In the genomic region with DNA sequence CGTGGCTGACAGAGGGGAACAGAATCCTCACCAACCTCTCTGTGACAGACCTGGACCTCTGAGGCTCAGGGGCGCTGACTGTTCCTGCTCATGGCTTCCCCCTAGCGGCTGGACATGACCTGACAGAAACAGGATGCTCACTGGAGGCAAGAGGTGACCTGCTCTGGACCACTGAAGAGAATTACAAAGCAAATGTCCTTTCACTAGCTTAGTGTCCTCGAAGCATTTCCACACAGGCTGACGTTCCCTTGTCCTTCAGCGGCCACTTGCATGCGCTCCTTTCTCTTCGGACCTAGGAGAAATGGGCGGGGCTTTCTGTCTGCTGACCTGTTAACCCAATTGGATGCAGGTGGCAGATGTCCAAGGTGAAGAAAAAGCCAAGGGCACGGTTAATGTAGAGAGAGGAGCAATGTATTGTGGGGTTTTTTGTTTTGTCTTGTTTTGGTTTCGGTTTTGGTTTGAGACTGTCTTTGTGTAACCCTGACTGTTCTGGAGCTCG, we compare ENCODE assay signal across 8 mouse cellular contexts. TPM values are rescaled to one million over a fixed set of nuclear protein-coding genes. Genes with fewer than 3 reads are reported as not detected.
DNase-seq lines count a peak whose midpoint lies in the region; ATAC-seq and TF ChIP-seq lines count a peak whose summit lies in the region.

No protein-coding gene starts in this region.

- peak; percentile 84 to 92 for DNase-seq in heart, adult 18-20 months
- peak; percentile 57 for DNase-seq in gastrocnemius, postnatal 25 days
- DNase-seq in limb, embryonic 10.5 days (ENCODE audit: low spot score) = peak; percentile 86
- peak; percentile 78 for DNase-seq in midbrain, embryonic 14.5 days
- DNase-seq in spleen, adult 18-20 months = peak; percentile 42 to 80

- H3K36me3 ChIP-seq in heart, embryonic 11.5 days (ENCODE audit: control insufficient read depth, insufficient read depth, low read length) = no peaks in the 10 kb centered on the region
- H3K36me3 ChIP-seq in intestine, postnatal 0 days (ENCODE audit: control insufficient read depth, insufficient read depth) = no peaks in the 10 kb centered on the region
- no peaks in the 10 kb centered on the region for H3K36me3 ChIP-seq in limb, embryonic 10.5 days
- no peaks in the 10 kb centered on the region for H3K36me3 ChIP-seq in midbrain, embryonic 14.5 days (ENCODE audit: control insufficient read depth, insufficient read depth, low read length)

- peak; percentile 97 for TF ChIP-seq CTCF in intestine, postnatal 0 days (IDR thresholded peaks at IDR 0.05; ENCODE audit: low read depth)

- no peak overlapping the region for H3K9ac ChIP-seq in heart, embryonic 11.5 days (ENCODE audit: low read depth, low read length)
- H3K9ac ChIP-seq in intestine, postnatal 0 days (ENCODE audit: low read depth, low read length) = no peak overlapping the region
- H3K9ac ChIP-seq in midbrain, embryonic 14.5 days (replicated peaks; ENCODE audit: low read length) = no peak overlapping the region

- no peak for ATAC-seq in heart, embryonic 11.5 days (replicated peaks; ENCODE audit: insufficient number of reproducible peaks, low FRiP score, low TSS enrichment)
- ATAC-seq in common myeloid progenitor, adult 5-6 weeks (replicated peaks; ENCODE audit: low read depth, poor library complexity, severe bottlenecking) = peak; percentile 94
- peak; percentile 58 for ATAC-seq in intestine, postnatal 0 days
- no peak for ATAC-seq in midbrain, embryonic 14.5 days (ENCODE audit: low FRiP score, low TSS enrichment)

- H3K9me3 ChIP-seq in heart, embryonic 11.5 days (replicated peaks; ENCODE audit: control insufficient read depth, low read length) = no peaks in the 10 kb centered on the region
- no peaks in the 10 kb centered on the region for H3K9me3 ChIP-seq in intestine, postnatal 0 days (ENCODE audit: control insufficient read depth)
- H3K9me3 ChIP-seq in limb, embryonic 10.5 days (replicated peaks) = no peaks in the 10 kb centered on the region
- H3K9me3 ChIP-seq in midbrain, embryonic 14.5 days (ENCODE audit: control insufficient read depth, low read length) = no peaks in the 10 kb centered on the region

- WGBS in heart, embryonic 11.5 days (ENCODE audit: insufficient replicate concordance) = 21% methylated on average over 12 of the region's 12 CpGs
- 15% methylated on average over 12 of the region's 12 CpGs for WGBS in intestine, postnatal 0 days
- WGBS in limb, embryonic 10.5 days = 19% methylated on average over 12 of the region's 12 CpGs
- WGBS in midbrain, embryonic 14.5 days = 23% methylated on average over 12 of the region's 12 CpGs

- H3K27ac ChIP-seq in heart, embryonic 11.5 days (ENCODE audit: low read depth, low read length) = no peak overlapping the region
- H3K27ac ChIP-seq in intestine, postnatal 0 days (ENCODE audit: low read depth, low read length) = no peak overlapping the region
- H3K27ac ChIP-seq in limb, embryonic 10.5 days = no peak overlapping the region; the same call in 1 of the 2 replicates
- H3K27ac ChIP-seq in midbrain, embryonic 14.5 days (replicated peaks; ENCODE audit: low read depth, low read length) = no peak overlapping the region

- no peak overlapping the region; the same call in 1 of the 2 replicates for H3K4me2 ChIP-seq in heart, embryonic 11.5 days
- peak overlapping the region; percentile 52 for H3K4me2 ChIP-seq in intestine, postnatal 0 days (replicated peaks; ENCODE audit: low read depth)
- no peak overlapping the region for H3K4me2 ChIP-seq in midbrain, embryonic 14.5 days (ENCODE audit: low read length)

- no peak overlapping the region for H3K4me3 ChIP-seq in heart, embryonic 11.5 days (ENCODE audit: low read depth, low read length)
- H3K4me3 ChIP-seq in intestine, postnatal 0 days (ENCODE audit: low read depth, low read length) = peak overlapping the region; percentile 18; the same call in 1 of the 2 replicates
- H3K4me3 ChIP-seq in limb, embryonic 10.5 days = peak overlapping the region; percentile 18; the same call in 1 of the 2 replicates
- H3K4me3 ChIP-seq in midbrain, embryonic 14.5 days (replicated peaks; ENCODE audit: low read depth, low read length) = no peak overlapping the region

- no peaks in the 10 kb centered on the region for H3K4me1 ChIP-seq in heart, embryonic 11.5 days (ENCODE audit: control insufficient read depth, insufficient read depth, low read length)
- H3K4me1 ChIP-seq in intestine, postnatal 0 days (replicated peaks; ENCODE audit: control insufficient read depth, insufficient read depth, low read length) = no peaks in the 10 kb centered on the region
- peaks cover 39% of the 10 kb centered on the region for H3K4me1 ChIP-seq in limb, embryonic 10.5 days
- H3K4me1 ChIP-seq in midbrain, embryonic 14.5 days (ENCODE audit: control insufficient read depth, insufficient read depth, low read length) = no peaks in the 10 kb centered on the region

- H3K27me3 ChIP-seq in heart, embryonic 11.5 days (ENCODE audit: control insufficient read depth, insufficient read depth, low read length) = no peaks in the 10 kb centered on the region
- H3K27me3 ChIP-seq in intestine, postnatal 0 days (replicated peaks; ENCODE audit: control insufficient read depth, insufficient read depth, low read length) = no peaks in the 10 kb centered on the region
- H3K27me3 ChIP-seq in limb, embryonic 10.5 days (ENCODE audit: low read depth, poor library complexity, severe bottlenecking) = no peaks in the 10 kb centered on the region
- H3K27me3 ChIP-seq in midbrain, embryonic 14.5 days (ENCODE audit: control insufficient read depth, insufficient read depth, low read length) = no peaks in the 10 kb centered on the region

RNA-seq across cellular contexts. Expression of gene Ankrd33, which starts 10.0 kb away (rescaled TPM):
- not detected for total RNA-seq in heart, adult 18-20 months (2021)
- polyA plus RNA-seq in heart, embryonic 11.5 days (2014; fragmentation: Nextera tagmentation; extraction: Ambion mirVana) = not detected in 2 replicates
- total RNA-seq in common myeloid progenitor, adult 5-6 weeks (2017) = not detected in 2 replicates
- total RNA-seq in gastrocnemius, postnatal 25 days (2021) = not detected
- not detected in 2 replicates for polyA plus RNA-seq in intestine, postnatal 0 days (2015; fragmentation: Nextera tagmentation; extraction: Ambion mirVana)
- polyA plus RNA-seq in limb, embryonic 10.5 days (2016; fragmentation: Nextera tagmentation; extraction: Ambion mirVana) = not detected in 2 replicates
- polyA plus RNA-seq in midbrain, embryonic 14.5 days (2014; fragmentation: Nextera tagmentation; extraction: Ambion mirVana) = not detected in 2 replicates

RNA-seq across cellular contexts. Expression of gene Acvrl1, which starts 22.8 kb away (rescaled TPM):
- total RNA-seq in heart, adult 18-20 months (2021) = 10 to 100 TPM; 26.5 to 27.9 TPM
- 1.5 and 2.0 TPM in 2 replicates for polyA plus RNA-seq in heart, embryonic 11.5 days (2014; fragmentation: Nextera tagmentation; extraction: Ambion mirVana)
- total RNA-seq in common myeloid progenitor, adult 5-6 weeks (2017) = 0.49 and 5.8 TPM in 2 replicates
- 10 to 100 TPM; 10.7 to 13.0 TPM for total RNA-seq in gastrocnemius, postnatal 25 days (2021)
- polyA plus RNA-seq in intestine, postnatal 0 days (2015; fragmentation: Nextera tagmentation; extraction: Ambion mirVana) = 13.8 and 14.6 TPM in 2 replicates
- 7.2 and 8.3 TPM in 2 replicates for polyA plus RNA-seq in limb, embryonic 10.5 days (2016; fragmentation: Nextera tagmentation; extraction: Ambion mirVana)
- 3.3 and 4.4 TPM in 2 replicates for polyA plus RNA-seq in midbrain, embryonic 14.5 days (2014; fragmentation: Nextera tagmentation; extraction: Ambion mirVana)

RNA-seq across cellular contexts. Expression of gene Fignl2, which starts 27.2 kb away (rescaled TPM):
- 1 to 10 TPM; 1.1 to 1.2 TPM for total RNA-seq in heart, adult 18-20 months (2021)
- 0.30 and 0.33 TPM in 2 replicates for polyA plus RNA-seq in heart, embryonic 11.5 days (2014; fragmentation: Nextera tagmentation; extraction: Ambion mirVana)
- total RNA-seq in common myeloid progenitor, adult 5-6 weeks (2017) = not detected in 2 replicates
- 1 to 10 TPM in 1 of 2 experiments, under 1 TPM in 1; 0.59 to 1.1 TPM for total RNA-seq in gastrocnemius, postnatal 25 days (2021)
- 0.16 and 0.33 TPM in 2 replicates for polyA plus RNA-seq in intestine, postnatal 0 days (2015; fragmentation: Nextera tagmentation; extraction: Ambion mirVana)
- 0.98 and 1.9 TPM in 2 replicates for polyA plus RNA-seq in limb, embryonic 10.5 days (2016; fragmentation: Nextera tagmentation; extraction: Ambion mirVana)
- 0.09 and 0.11 TPM in 2 replicates for polyA plus RNA-seq in midbrain, embryonic 14.5 days (2014; fragmentation: Nextera tagmentation; extraction: Ambion mirVana)

RNA-seq across cellular contexts. Expression of gene Gm47841, which starts 58.3 kb away (rescaled TPM):
- total RNA-seq in heart, adult 18-20 months (2021) = not detected
- not detected in 2 replicates for polyA plus RNA-seq in heart, embryonic 11.5 days (2014; fragmentation: Nextera tagmentation; extraction: Ambion mirVana)
- total RNA-seq in common myeloid progenitor, adult 5-6 weeks (2017) = not detected in 2 replicates
- not detected for total RNA-seq in gastrocnemius, postnatal 25 days (2021)
- not detected in 2 replicates for polyA plus RNA-seq in intestine, postnatal 0 days (2015; fragmentation: Nextera tagmentation; extraction: Ambion mirVana)
- not detected in 2 replicates for polyA plus RNA-seq in limb, embryonic 10.5 days (2016; fragmentation: Nextera tagmentation; extraction: Ambion mirVana)
- not detected in 2 replicates for polyA plus RNA-seq in midbrain, embryonic 14.5 days (2014; fragmentation: Nextera tagmentation; extraction: Ambion mirVana)

Comparison
In these comparisons a context has a peak if more than half of its experiments do, and no peak if none do; other contexts are left out.
1. ATAC-seq: peak in common myeloid progenitor, adult 5-6 weeks (single experiment) and intestine, postnatal 0 days (single experiment); none in heart, embryonic 11.5 days (single experiment) and midbrain, embryonic 14.5 days (single experiment).
2. H3K4me3 ChIP-seq: peak in intestine, postnatal 0 days (single experiment) and limb, embryonic 10.5 days (single experiment); none in heart, embryonic 11.5 days (single experiment) and midbrain, embryonic 14.5 days (single experiment).
3. Peak in every context shown above with its lines, with median percentiles within 50 percentile points of each other: DNase-seq.